Mouse (Mus musculus): ENCODE data around the gene Lrrc29. TPM values are rescaled to one million over a fixed set of nuclear protein-coding genes. Genes with fewer than 3 reads are reported as not detected.

The Lrrc29 gene
- polyA plus RNA-seq, 1 experiment, result 2.5 TPM

DNA sequence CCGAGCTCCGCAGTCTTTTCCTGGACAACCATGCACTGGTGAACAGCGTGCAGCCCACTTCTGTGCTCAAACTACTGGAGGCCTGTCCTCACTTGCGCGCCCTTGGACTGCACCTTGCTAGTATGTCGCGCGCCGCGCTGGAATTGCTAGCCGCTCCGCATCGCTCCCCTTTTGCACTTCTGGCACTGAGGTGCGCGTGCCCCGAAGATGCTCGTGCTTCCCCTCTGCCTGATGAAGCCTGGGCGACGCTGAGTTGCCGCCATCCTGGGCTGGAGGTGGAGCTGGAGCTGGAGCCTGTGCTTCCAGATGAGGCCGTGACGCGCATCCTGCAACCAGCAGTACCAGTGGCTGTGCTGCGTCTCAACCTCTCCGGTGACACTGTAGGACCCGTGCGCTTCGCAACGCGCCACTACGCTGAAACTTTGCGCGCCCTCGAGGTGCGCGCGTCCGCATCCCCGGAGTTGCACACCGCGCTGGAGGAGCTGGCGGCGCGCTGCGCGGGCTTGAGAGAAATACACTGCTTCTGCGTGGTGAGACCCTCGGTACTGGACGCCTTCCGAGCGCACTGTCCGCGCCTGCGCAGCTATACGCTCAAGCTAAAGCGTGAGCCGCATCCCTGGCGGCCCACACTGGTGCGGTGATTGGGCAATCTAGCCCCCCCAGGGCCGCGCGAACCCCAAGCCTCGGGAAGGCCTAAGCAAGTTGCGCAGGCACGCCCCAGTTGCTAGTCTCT lies 57.6 kb downstream of the Lrrc29 start:
- peaks cover 43% of the 10 kb centered on the region for H3K4me1 ChIP-seq (ENCODE audit: control insufficient read depth)
- peaks cover 34% of the 10 kb centered on the region for H3K9me3 ChIP-seq (ENCODE audit: control insufficient read depth, low read length)
- H3K4me3 ChIP-seq (replicated peaks), result peak overlapping the region; percentile 23
- H3K27me3 ChIP-seq (ENCODE audit: control insufficient read depth), result peaks cover 97% of the 10 kb centered on the region
- TF ChIP-seq TAL1 (IDR thresholded peaks at IDR 0.05; ENCODE audit: low read length) (no peak), GATA1 (IDR thresholded peaks at IDR 0.05; ENCODE audit: low read length) (no peak)
- H3K36me3 ChIP-seq (ENCODE audit: control insufficient read depth), result no peaks in the 10 kb centered on the region

DNA sequence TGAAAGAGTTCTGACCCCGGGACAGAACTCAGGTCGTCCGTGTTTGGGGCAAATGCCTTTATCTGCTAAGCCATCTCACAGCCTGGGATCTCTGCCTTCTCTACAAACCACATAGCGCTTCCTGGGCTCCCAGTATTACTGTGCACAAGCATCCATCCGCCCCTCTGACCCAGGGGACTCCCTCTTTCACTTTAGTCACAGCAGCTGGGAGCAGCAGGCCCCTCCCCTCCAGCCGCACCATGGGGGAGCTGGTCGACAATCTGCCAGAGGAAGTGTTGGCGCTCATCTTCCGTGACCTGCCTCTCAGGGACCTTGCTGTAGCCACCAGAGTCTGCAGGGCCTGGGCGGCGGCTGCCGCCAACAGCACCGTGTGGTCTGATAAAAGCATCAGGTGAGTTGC lies 59.3 kb downstream of the Lrrc29 start:
- TF ChIP-seq GATA1 (IDR thresholded peaks at IDR 0.05; ENCODE audit: low read length), result no peak
- no peak for TF ChIP-seq TAL1 (IDR thresholded peaks at IDR 0.05; ENCODE audit: low read length)
- peaks cover 53% of the 10 kb centered on the region for H3K4me1 ChIP-seq (ENCODE audit: control insufficient read depth)
- no peak overlapping the region for H3K4me3 ChIP-seq (replicated peaks)
- H3K9me3 ChIP-seq (ENCODE audit: control insufficient read depth, low read length), result peaks cover 34% of the 10 kb centered on the region
- peaks cover 91% of the 10 kb centered on the region for H3K27me3 ChIP-seq (ENCODE audit: control insufficient read depth)
- H3K36me3 ChIP-seq (ENCODE audit: control insufficient read depth), result no peaks in the 10 kb centered on the region

DNA sequence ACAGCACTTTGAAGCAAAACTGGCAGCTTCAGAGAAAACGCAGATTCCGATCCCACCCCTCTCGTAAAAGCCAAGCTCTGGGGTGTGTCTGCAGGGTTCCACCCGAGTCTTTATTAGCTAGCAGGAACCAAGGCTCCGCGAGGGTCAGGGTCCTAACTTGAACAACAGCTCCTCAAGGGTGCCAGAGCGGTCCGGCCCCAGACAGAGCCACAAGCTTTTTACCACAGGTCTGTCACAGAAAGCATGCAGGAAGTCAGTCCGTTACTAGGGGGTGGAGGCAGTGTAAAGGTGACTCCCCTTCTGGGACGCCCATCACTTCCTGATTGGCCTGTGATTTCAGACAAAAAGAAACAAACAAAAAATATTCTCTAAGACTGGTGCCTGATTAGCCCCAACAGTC lies 61.0 kb downstream of the Lrrc29 start:
- H3K36me3 ChIP-seq (ENCODE audit: control insufficient read depth), result peaks cover 2% of the 10 kb centered on the region; the same call in 1 of the 2 replicates
- TF ChIP-seq TAL1 (IDR thresholded peaks at IDR 0.05; ENCODE audit: low read length) (no peak), GATA1 (IDR thresholded peaks at IDR 0.05; ENCODE audit: low read length) (no peak)
- H3K4me1 ChIP-seq (ENCODE audit: control insufficient read depth), result peaks cover 60% of the 10 kb centered on the region

DNA sequence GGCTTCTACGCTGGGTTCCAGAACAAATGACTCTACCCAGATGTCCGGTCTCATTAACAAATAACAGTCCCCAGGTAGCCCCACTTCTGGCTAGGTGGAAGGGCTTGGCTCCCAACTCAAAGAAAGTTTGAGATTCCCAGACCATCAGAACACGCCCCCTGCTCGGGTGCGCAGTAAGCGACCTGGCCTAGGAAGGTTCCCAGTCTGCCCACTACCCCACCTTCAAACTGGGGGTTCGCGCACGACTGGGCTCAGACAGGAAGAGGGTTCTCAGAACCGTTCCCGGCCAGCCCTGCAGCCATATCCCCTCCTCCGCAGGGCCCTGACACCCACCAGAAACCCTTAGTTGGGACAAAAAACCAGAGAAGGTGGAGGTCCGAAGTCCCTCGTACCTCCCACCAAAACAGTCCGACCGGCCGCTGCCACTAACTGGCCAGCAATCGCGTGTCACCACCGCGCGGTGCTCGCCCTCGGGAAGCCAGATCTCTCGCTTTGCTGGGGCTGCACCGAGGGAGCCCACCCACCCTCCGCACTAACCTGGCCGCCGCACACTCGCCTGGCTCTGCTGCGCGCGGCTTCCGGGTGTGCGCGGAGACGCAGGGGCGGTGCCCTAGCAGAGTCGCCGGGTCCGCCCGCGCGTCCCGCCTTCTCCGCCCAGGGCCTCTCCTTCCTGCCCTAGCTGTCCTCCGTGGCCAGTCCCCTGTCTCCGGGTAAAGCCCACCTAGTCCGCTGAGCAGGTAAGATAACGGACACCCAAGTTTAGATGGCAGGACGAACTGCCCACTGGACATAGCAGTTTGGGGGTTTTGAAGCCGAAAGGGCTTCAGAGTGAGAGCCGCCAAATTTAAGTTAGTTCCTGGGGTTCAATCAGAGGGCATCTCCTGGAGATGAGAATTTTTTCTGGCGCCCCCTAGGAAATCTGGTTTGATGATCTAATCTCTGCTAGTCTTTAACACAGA lies 61.8 kb downstream of the Lrrc29 start, which contains the start of the genes Tradd and Fbxl8:
Gene Tradd, minus strand, starts transcription at position 586 of the 959 bp plus-strand sequence.
Gene Fbxl8, plus strand, starts transcription at position 625 of the 959 bp plus-strand sequence.
- Histone ChIP-seq H3K9me3 (ENCODE audit: control insufficient read depth, low read length) (peaks cover 24% of the 10 kb centered on the region), H3K4me1 (ENCODE audit: control insufficient read depth) (peaks cover 60% of the 10 kb centered on the region), H3K27me3 (ENCODE audit: control insufficient read depth) (peaks cover 91% of the 10 kb centered on the region), H3K4me3 (replicated peaks) (peak within 1 kb of the TSS; percentile 77), H3K36me3 (ENCODE audit: control insufficient read depth) (peaks cover 2% of the 10 kb centered on the region; the same call in 1 of the 2 replicates)
- no peak for TF ChIP-seq TAL1 (IDR thresholded peaks at IDR 0.05; ENCODE audit: low read length)
- TF ChIP-seq GATA1 (IDR thresholded peaks at IDR 0.05; ENCODE audit: low read length), result no peak

More for the DNA sequence above, 61.0 kb downstream of the Lrrc29 start:
- peak overlapping the region; percentile 77 for H3K4me3 ChIP-seq (replicated peaks)
- peaks cover 33% of the 10 kb centered on the region for H3K9me3 ChIP-seq (ENCODE audit: control insufficient read depth, low read length)
- peaks cover 91% of the 10 kb centered on the region for H3K27me3 ChIP-seq (ENCODE audit: control insufficient read depth)

DNA sequence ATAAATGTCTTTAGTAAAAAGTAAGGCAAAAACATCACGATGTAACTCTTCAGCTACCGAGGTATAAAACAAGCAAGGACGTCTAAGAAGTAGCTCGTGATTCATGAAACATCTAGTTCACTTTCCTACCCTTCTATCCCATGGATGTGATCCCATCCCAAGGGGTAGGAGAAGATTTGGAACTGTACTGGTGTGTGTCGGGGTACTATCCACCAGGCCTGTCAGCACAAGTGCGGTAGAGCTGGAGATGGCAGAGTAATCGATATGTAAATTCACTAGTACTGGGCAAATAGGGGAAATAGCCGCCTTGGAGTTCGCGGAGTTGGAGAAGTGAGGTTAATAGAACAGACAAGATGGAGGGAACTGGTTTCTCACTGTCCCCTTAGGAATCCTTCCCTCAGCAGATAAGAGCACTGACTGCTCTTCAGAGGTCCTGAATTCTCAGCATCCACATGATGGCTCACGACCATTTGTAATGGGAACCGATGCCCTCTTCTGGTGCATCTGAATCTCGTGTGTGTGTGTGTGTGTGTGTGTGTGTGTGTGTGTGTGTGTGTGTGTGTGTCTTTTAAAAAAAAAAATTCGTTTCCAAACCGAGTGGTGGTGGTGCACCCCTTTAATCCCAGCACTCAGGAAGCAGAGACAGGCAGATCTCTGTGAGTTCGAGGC lies 62.7 kb downstream of the Lrrc29 start:
- TF ChIP-seq GATA1 (IDR thresholded peaks at IDR 0.05; ENCODE audit: low read length) (no peak), TAL1 (IDR thresholded peaks at IDR 0.05; ENCODE audit: low read length) (no peak)
- Histone ChIP-seq H3K4me3 (replicated peaks) (peak overlapping the region; percentile 77), H3K36me3 (ENCODE audit: control insufficient read depth) (peaks cover 7% of the 10 kb centered on the region), H3K4me1 (ENCODE audit: control insufficient read depth) (peaks cover 58% of the 10 kb centered on the region), H3K9me3 (ENCODE audit: control insufficient read depth, low read length) (peaks cover 15% of the 10 kb centered on the region), H3K27me3 (ENCODE audit: control insufficient read depth) (peaks cover 91% of the 10 kb centered on the region)

Other genes with a start within 250 kb of the Lrrc29 start
- not detected in 2 replicates for gene Ces3b, start 242.5 kb downstream of the Lrrc29 start, polyA plus RNA-seq (2012)
- gene Ces4a, start 194.5 kb downstream of the Lrrc29 start, polyA plus RNA-seq (2012), result not detected in 2 replicates
- gene Cbfb, start 155.6 kb downstream of the Lrrc29 start, polyA plus RNA-seq (2012), result 0.06 and 0.11 TPM in 2 replicates
- 0.63 and 1.3 TPM in 2 replicates for gene D230025D16Rik, start 101.1 kb downstream of the Lrrc29 start, polyA plus RNA-seq (2012)
- gene B3gnt9, start 71.1 kb downstream of the Lrrc29 start, polyA plus RNA-seq (2012), result 0.74 and 1.0 TPM in 2 replicates
- 1.7 and 2.0 TPM in 2 replicates for gene Tradd, start 61.7 kb downstream of the Lrrc29 start, polyA plus RNA-seq (2012)
- 0.10 and 0.27 TPM in 2 replicates for gene Fbxl8, start 61.6 kb downstream of the Lrrc29 start, polyA plus RNA-seq (2012)
- gene Hsf4, start 56.5 kb downstream of the Lrrc29 start, polyA plus RNA-seq (2012), result not detected in 2 replicates
- not detected in 2 replicates for gene Nol3, start 50.1 kb downstream of the Lrrc29 start, polyA plus RNA-seq (2012)
- 0.01 and 0.09 TPM in 2 replicates for gene 4931428F04Rik, start 36.4 kb downstream of the Lrrc29 start, polyA plus RNA-seq (2012)
- gene Exoc3l, start 30.2 kb downstream of the Lrrc29 start, polyA plus RNA-seq (2012), result 1.6 and 1.7 TPM in 2 replicates
- gene E2f4, start 28.6 kb downstream of the Lrrc29 start, polyA plus RNA-seq (2012), result 30.0 and 45.9 TPM in 2 replicates
- 0.97 and 1.1 TPM in 2 replicates for gene Elmo3, start 20.7 kb downstream of the Lrrc29 start, polyA plus RNA-seq (2012)
- gene Tmem208, start 76 bp upstream of the Lrrc29 start, polyA plus RNA-seq (2012), result 3.4 and 3.5 TPM in 2 replicates
- gene Fhod1, start 21.7 kb upstream of the Lrrc29 start, polyA plus RNA-seq (2012), result 0.19 and 0.21 TPM in 2 replicates
- 0.02 TPM in 1 of 2 replicates, not detected in the other for gene Slc9a5, start 22.6 kb upstream of the Lrrc29 start, polyA plus RNA-seq (2012)
- gene Plekhg4, start 47.0 kb upstream of the Lrrc29 start, polyA plus RNA-seq (2012), result not detected in 2 replicates
- gene Kctd19, start 87.2 kb upstream of the Lrrc29 start, polyA plus RNA-seq (2012), result not detected in 2 replicates
- 0.03 and 0.05 TPM in 2 replicates for gene Lrrc36, start 87.3 kb upstream of the Lrrc29 start, polyA plus RNA-seq (2012)
- gene Tppp3, start 145.2 kb upstream of the Lrrc29 start, polyA plus RNA-seq (2012), result 0.34 and 0.96 TPM in 2 replicates
- gene Zdhhc1, start 170.6 kb upstream of the Lrrc29 start, polyA plus RNA-seq (2012), result 0.14 and 0.23 TPM in 2 replicates
- gene Hsd11b2, start 192.5 kb upstream of the Lrrc29 start, polyA plus RNA-seq (2012), result not detected in 2 replicates
- gene Atp6v0d1, start 239.8 kb upstream of the Lrrc29 start, polyA plus RNA-seq (2012), result 7.7 and 7.8 TPM in 2 replicates

All from erythroblast, embryonic 14.5 days (primary cell).